Mouse (Mus musculus) frontal cortex, postnatal 14 days (tissue): ENCODE data around the gene Hspbap1.
A peak's percentile ranks its signal among the peaks of the same experiment; 100 is the strongest.

ENCODE experiments used
- DNase-seq, 2 experiments: peaks; one replicate each; pipeline ENCODE4 v3.0.0; 2022; ENCODE audit warnings: low spot score in 2 of 2

The Hspbap1 gene

DNA sequence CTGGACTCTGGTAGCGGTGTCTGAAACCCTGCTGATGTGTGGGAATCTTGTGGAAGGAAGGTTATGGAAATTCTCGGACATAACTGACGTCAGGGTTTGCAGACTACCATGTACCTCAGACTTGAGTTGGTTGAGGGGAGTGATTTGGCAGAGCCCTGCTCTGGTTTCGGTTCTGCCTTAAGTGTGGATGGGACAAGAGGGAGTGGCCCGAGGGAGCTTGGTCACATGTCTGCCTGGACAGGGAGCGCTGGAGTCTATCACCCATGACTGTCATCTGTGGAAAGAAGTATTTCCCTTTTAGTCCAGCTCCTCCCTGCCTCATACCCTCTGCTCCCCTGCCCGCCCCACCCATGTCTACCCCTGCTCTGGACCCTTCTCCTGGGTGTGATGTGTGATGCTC is 32.0 kb downstream of the Hspbap1 start:
- no peak for DNase-seq

DNA sequence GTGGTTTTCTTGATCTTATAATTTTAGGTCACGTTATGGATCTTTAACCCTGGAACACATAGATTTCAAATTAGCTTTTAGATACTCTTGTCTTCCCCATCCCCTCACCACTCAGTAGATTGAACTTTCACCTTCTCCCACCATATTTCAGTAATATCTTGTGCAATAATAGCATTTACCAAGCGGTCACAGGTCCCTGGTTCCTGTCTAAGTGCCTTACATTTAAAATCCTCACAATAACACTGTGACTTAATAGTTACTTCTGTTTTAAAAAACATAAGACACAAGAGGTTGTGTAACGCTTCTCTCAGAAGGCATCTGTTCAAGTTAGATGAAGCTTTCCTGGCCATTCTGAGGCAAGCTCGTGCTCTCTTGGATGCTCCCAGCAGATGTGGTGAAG is 33.5 kb downstream of the Hspbap1 start:
- DNase-seq = no peak

DNA sequence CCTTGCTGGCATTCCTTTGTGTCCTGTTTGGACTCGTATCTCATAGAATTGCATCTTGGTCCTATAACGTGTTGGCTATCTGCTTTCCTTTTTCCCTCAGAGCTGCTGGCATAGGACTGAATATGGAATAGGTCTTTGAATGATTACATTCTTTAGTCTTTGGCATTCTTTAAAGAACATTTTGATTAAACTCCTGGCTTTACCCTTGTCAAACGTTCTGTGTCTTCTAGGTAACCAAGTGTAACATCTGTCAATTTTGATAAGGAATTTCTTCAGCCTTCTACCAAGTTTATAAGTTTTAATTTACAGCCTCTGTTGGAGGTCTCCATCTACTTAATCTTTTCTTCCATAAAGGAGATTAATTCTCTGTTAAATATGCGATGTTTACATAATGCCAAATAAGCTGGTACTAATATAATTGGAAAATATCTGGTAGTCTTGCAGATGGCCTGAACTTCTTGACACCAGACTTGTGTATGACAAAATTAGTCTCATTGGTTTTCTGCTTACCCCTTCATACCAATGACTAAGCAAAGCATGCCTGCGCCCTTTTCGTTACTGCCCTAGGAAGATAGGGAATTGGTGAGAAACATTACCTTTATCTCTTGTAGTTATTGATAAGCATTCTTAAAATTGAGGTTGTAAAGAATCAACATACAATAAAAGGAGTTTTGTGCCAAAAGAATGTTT is 36.9 kb downstream of the Hspbap1 start:
- no peak for DNase-seq

DNA sequence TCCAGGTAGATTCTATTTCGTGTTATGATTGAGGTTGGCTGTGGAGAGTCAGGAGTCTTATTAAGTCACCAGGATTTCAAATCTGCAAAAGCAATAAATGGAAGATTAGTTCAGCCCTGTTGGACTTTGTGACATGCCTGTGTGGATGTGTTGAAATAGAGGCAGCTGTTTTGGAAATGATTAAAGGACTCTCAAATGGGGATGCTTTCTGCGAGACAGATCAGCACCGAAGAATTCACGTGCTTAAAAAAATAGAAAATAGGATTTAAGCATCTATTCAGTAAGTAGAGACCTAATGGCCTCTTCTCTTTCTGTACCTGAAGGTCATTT is 37.5 kb downstream of the Hspbap1 start:
- DNase-seq = no peak

DNA sequence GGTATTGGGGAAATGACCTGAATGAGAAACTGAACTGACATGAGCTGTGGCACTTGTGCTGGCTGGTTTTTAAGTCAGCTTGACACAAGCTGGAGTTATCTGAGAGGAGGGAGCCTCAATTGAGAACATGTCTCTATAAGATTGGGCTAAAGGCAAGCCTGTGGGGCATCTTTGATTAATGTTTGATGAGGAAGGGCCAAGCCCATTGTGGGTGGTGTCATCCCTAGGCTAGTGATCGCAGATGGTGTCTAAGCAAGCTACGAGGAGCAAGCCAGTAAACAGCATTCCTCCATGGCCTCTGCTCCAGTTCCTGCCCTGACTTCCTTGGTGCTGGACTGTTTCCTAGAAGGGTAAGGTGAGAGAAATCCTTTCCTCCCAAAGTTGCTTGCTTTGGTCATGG is 38.7 kb downstream of the Hspbap1 start:
- DNase-seq = no peak

DNA sequence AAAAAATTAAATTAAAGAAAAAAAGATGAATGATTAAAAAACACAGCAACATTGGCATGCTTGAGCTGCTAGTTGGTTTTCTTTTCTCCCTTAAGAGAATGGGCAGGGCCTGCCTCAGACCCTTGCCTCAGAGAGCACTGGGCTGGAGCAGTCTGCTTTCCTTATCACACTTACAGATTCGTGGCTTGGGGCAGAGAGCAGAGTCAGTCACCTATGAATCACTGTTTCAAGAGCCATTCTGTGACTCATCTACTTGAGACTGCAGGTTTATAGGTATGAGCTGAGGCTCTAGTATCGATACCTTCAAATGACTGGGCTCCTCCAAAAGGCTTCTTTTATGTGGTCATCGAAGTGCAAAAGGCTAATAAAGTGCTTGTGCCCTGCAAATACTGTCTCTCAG is 42.9 kb downstream of the Hspbap1 start:
- DNase-seq = no peak

DNA sequence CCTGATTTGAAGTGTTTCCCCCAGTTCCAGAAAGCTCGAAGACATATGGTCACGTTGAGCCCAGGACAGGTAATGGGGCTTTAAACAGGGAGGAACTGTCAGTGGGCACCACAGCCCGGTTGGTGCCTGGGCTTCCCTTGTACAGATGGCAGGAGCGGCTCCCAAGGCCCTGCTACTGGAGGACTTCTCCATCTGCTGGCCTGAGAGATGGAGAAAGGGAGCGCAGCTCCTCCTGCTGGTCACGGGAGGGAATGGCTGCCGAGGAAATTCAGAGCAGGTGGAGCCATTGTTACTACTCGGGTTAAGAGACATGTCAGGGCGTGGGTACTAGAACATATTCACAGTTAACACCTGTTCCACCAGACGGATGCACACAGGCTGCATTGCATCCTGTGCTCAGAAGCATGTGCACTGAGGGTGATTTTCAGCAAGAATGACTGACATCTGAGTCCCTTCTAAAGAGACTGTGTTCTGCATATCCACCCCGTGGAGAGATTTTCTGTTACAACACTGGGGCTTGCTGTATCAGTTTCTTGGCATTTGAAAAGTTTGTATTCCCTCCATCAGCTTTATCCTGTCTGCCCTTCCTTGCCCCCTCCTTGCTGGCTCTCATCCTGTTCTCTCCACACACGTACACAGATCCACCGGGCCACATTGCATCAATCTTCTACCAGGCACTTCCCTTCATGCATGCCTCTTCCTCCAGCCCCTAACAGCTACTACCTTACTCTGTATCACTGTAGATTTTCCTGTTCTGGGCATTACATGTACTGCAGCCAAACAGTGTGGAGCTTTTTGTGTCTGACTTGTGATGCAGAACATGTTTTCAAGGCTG is 47.3 kb downstream of the Hspbap1 start:
- peak; percentile 60 to 79 for DNase-seq

DNA sequence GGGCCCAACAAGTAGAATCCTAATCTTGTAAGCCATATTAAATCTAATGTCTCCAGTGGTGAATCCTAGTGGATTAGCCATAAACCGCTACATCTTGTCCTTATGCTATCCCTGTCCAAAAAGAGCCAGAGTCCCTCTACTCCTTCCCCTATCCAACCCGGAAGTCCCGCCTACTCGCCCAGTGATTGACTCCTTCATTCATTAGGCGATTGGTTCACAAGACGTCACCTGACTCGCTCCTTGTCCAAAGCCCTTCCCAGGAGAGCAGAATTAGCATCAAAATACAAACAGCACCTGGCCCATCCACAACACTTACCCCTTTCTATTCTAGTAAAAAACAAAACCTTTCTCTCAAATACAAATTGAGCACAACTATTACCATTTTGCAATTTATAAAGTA is 59.8 kb downstream of the Hspbap1 start:
- no peak for DNase-seq

DNA sequence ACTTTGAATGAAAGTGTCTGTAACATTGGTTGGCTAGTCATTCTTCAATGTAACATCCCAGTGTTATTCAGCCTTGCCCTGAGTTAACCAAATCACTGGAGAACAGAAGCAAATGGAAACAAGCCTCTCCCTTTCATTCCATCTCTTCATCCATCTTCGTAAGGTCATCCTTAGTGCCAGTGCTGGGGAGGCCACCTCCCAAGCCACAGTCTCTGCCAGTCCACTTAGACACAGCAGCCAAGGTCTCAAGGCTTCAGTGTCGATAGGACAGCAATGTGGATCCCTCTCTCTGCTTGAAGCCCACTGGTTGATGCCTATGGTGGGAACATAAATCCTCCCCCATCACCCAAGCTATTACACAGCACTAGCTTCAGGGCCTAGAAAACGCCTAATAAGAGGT is 62.8 kb downstream of the Hspbap1 start:
- no peak for DNase-seq

DNA sequence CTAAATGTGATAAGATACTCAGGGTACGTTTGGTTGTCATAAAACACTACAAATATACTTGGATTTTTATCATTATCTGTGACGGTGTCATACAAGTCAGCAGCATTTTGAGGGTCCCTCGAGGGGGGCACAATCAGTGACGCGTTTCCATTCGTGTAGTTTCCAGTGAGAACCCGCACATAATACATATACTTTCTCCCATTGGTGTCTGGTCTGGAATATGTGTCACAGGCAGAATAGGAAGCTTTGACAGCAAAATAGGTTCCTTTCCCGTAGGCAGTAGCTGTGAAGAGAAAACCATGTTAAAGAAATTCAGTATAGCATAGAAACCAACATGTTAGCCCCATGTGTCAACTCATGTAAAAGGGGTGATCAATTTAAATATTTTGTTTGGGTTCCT is 64.5 kb downstream of the Hspbap1 start:
- DNase-seq = no peak

DNA sequence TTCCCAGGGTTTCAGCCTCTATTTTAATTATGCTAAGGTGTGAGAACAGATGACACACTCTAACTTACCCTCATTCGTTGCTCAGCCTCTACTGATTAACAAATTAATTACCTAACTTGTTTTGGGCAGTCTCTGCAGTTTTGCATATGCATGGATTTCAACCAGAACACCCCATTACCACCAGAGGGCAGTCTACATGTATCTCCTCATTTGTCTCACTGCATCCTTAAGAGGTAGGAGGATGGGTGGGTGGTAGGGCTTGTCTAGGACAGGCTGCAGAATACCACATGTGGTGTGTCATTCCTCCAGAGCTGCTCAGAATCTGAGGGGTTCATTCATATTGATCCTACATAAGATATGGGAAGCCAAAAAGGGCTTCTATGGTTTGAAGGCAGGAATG is 69.5 kb downstream of the Hspbap1 start:
- DNase-seq = no peak

DNA sequence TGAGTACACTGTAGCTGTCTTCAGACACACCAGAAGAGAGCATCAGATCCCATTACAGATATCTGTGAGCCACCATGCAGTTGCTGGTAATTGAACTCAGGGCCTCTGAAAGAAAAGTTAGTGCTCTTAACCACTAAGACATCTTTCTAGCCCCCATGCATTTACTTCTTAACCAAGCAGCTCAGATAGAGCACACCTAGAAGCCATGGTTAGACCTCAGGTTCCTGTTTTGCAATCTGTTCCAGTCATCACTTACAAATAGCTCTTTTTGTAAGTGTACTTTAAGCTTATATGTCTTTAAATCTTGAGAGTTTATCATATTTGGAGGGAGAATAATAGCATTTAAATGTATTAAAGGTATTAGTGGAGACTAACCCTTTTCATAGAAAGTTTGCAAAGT is 77.0 kb downstream of the Hspbap1 start:
- DNase-seq = no peak

DNA sequence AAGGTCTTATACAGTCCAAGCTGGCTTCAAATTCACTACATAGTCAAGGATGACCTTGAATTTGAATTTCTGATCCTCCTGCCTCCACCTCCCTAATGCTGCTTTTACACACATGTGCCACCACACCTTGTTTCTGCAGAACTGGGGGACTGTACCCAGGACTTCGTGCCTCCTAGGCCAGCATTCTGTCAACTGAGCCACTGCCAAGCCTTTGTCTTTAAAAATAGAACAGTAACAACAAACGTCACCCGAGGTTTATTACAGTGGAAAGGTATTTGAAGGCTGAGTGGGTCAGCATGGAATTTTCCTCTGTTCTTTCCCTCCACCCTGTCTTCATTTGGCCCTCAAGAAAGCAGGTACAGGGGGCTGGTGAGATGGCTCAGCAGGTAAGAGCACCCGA is 85.7 kb downstream of the Hspbap1 start:
- DNase-seq = no peak

DNA sequence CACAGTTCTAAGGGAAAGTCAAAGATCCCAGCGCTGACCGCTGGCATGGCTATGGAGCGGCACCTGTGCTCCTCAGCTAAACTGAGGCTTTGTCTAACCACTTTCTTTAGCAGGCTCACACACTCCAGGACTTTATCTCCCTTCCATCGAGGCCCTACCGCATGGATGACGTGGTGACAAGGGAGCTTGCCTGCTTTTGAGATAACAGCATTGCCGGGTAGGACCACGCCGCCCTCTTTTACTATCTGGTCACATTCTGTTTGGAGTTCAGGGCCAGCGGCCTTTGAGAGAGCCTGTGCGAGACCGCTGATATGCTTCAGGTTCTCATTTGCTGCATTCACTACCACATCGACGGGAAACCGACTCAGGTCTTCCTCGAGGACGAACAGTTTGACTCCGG is 86.6 kb downstream of the Hspbap1 start:
- no peak for DNase-seq

DNA sequence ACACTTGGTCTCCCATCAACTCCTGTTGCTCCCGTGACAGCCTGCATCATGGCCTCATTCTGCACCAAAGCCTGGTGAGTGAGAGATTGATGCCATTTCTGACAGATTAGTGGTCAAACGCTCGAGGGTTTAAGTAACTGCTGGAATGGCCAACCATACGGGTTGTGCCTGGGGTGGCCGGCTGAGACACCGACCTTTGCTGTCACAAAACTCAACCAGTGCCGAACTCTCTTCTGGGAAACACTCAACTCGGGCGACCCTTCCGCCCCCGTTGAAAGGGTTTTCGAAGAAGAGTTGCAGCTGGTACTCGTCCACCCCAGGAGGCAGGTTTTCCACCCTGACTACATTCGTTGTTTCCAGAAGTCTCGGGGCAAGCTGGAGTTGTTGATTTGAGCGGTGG is 90.1 kb downstream of the Hspbap1 start:
- DNase-seq = no peak

DNA sequence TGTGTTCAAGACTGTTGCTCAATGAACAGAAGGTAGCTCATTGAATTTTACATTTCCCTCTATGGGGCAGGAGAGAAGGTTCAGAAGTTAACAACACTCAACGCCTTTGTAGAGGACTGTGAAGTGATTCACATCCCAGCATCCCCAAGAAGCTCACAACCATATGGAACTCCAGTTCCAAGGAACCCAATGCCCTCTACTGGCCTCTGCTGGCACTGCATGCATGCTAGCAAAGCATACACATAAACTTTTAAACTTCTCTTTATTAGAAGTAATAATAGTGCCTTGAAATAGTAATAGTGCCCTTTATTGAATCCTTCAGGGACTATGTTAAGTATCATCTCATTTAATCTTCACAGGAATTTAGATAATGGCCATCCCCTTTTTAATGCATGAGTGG is 91.9 kb downstream of the Hspbap1 start:
- no peak for DNase-seq

DNA sequence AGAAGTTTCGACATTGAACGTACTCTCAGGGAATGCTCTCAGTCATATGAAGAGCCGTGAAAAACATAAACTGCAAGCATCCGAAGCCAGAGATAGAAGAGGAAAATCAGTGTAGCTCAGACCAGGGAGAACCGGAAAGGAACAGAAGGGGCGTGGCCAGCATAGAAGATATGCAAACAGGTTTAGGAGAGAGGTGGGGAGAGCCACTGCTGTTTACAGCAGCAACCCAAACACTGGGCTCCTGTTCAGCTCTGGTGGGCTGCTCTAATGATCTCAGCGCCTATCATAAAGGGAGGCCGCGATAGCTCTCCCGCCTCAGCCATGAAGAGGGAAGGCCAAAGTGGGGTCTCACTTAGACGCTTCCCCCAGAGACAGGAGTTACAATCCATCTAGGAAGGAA is 97.6 kb downstream of the Hspbap1 start:
- DNase-seq = no peak

DNA sequence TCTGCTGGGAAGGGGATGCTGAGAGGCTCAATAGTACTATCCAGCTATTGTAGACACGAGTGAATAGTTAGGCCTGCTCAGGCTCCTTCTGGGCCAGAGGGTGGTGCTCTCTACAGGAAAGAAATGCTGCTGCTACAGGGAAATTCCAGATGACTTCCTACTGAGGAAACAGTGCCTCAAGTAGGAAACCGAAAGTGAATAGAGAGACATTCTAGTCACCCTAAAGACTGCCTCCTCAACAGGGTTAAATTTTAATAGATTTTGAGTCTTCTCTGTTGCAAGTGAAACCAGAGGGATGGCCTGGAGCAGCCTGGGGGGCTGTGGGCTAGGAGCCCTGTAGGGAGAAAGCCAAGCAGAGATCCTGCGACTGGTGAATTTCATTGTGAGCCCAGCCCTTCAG is 99.0 kb downstream of the Hspbap1 start:
- DNase-seq = no peak

DNA sequence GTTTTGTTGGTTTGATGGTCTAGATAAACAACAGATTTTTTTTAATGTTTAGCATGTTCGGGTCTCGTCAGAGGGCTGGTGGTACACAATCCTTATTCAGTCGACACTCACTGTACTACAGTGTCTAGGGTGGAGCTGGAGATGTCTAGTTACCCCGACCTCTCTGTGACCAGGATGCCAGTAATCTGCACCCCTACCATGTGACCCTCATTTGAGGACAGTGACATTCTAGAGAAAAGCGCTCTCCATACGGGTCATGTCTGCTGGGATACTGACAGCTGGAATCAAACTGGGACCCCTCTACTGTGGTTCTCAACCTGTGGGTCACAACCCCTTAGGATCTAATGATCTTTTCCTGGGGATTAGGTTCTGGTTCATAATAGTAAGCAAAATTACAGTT is 99.5 kb downstream of the Hspbap1 start:
- no peak for DNase-seq

DNA sequence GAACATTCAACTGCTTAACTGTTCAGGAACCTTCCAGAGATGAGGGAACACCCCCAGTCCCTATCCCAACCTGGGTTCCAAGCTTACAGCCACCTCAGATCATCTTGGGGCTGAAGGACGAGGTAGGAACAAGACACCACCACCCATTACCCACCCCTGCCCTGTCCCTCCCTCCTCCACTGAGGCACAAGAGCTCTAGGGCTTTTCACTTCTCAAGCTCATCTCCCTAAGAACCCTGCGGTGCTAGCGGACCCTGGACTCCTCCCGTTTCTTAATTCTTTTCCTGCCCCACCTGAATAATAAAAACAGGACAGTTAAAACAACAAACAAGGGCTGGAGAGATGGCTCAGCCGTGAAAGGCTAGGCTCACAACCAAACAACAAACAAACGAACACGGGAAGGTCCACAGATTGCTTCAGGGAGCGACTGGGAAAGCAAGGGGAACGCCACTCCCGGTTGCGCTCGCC is 100.4 kb downstream of the Hspbap1 start:
- peak in 1 of 2 experiments; percentile 7 for DNase-seq

DNA sequence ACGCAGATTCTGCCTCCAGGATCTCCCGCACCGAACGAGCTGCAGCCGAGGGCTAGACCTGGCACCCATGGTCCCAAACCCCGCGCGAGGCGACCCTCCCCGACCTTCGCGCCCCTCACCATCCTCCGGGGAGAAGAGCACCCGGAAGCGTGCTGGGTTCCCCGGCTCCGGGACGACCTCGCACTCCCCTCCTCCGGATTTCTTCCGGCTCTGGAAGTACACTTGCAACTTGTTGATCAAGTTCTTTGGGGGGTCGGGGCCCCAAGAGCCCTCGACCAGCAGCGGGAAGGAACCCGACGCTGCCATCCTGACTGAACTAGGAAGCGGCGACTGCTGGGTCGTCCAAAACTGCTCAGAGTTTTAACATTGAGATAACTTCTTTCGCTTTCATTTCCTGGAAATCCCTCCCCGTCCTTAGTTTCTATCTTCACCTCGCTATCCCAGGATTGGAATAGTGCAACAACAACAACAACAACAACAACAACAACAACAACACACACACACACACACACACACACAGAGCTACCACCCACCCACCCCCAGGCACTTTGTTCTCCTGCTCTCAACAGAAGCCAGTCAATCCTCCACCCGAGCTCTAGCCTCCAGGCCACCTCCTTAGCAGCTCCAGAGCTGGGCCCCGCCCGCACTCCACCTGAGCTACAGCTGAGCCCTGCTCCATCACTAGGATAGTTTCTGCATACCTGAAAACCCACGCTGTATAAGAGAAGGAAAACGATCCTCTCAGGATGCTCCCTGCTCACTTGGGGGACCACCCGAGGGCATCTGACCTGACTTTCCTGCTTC is 101.1 kb downstream of the Hspbap1 start, which contains the start of gene Parp14:
Parp14 (minus strand) TSS at position 497 of the 804 bp plus-strand sequence.
- DNase-seq = no peak

DNA sequence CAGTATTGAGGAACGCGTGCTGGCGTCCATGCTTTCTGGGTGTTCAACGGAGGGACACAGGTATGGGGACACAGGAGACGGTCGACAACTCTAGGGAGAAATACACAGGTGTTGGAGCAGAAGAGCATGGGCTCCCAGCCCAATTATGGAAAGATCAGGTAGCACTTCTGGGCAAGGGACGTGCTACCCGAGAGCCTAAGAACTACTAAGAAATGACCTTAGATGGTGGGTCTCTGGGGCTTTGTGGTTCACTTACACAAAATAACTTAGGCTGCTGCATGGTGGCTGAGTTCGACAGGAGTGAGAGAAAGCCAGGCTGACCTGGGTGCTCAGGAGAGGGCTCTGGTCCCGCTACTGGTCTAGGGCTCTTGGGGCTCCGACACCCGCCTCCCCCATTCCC is 101.7 kb downstream of the Hspbap1 start:
- no peak for DNase-seq
